Mouse (Mus musculus): ENCODE measurements around the gene Olfr1484. TPM values are rescaled to one million over a fixed set of nuclear protein-coding genes. Genes with fewer than 3 reads are reported as not detected.
"Not testable (repeated sequence)": the region's sequence is repeated elsewhere in the genome, so short reads cannot be mapped to it uniquely, and the experiment has no call there.

Olfr1484 gene
- polyA plus RNA-seq (2015; fragmentation: Nextera tagmentation; extraction: Ambion mirVana): not detected in 2 replicates

DNA sequence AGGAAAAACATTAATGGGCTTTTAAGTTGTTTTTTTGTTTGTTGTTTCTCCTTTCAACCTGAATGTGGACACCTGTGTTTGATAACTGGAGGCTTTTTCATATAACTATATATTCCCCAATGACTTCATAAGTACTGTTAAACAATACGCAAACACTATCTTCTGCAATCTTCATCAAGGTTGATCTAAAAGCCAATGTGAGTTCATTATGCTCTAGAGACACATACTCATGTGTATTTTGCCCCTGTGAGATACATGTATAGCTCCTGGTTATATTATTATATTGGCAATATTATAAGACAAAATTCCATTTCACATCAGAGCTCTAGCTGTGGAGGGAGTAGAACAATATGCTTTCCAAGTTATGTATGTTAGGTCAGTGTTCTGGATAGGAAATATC, at the start of gene Olfr1484:
Gene Olfr1484 (plus strand): TSS at position 301 of the 400 bp plus-strand sequence.
- Histone ChIP-seq H3K4me3 (ENCODE audit: low read depth, low read length) (no peak within 1 kb of the TSS), H3K9ac (ENCODE audit: low read depth, low read length) (no peak within 1 kb of the TSS), H3K4me1 (ENCODE audit: control insufficient read depth, low read depth, low read length) (no peaks in the 10 kb centered on the region), H3K36me3 (ENCODE audit: control insufficient read depth, insufficient read depth) (no peaks in the 10 kb centered on the region), H3K27ac (ENCODE audit: low read length) (no peak within 1 kb of the TSS), H3K9me3 (replicated peaks; ENCODE audit: control insufficient read depth, low read length) (no peaks in the 10 kb centered on the region), H3K4me2 (ENCODE audit: low read depth, low read length) (no peak within 1 kb of the TSS), H3K27me3 (ENCODE audit: control insufficient read depth, insufficient read depth, low read depth, low read length) (no peaks in the 10 kb centered on the region)
- ATAC-seq (ENCODE audit: low read depth): no peak
- WGBS (ENCODE audit: insufficient replicate concordance): 63% methylated on average over 1 of the region's 1 CpGs

DNA sequence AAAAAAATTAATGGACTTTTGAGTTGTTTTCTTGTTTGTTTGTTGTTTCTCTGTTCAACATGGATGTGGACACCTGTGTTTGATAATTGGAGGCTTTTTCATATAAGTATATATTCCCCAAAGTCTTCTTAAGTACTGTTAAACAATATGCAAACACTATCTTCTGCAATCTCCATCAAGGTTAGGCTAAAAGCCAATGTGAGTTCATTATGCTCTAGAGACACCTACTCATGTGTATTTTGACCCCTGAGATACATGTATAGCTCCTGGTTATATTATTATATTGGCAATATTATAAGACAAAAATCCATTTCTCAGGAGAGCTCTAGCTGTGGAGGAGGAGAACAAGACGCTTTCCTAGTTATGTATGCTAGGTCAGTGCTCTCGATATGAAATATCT, 33.8 kb downstream of the Olfr1484 start, which contains the start of gene Olfr1487:
Gene Olfr1487 (plus strand): TSS at position 301 of the 400 bp plus-strand sequence.
- not testable (repeated sequence) for H3K36me3 ChIP-seq (ENCODE audit: control insufficient read depth, insufficient read depth); H3K4me3 ChIP-seq (ENCODE audit: low read depth, low read length); H3K9ac ChIP-seq (ENCODE audit: low read depth, low read length); H3K27ac ChIP-seq (ENCODE audit: low read length); ATAC-seq (ENCODE audit: low read depth); H3K9me3 ChIP-seq (replicated peaks; ENCODE audit: control insufficient read depth, low read length); H3K27me3 ChIP-seq (ENCODE audit: control insufficient read depth, insufficient read depth, low read depth, low read length); H3K4me2 ChIP-seq (ENCODE audit: low read depth, low read length); H3K4me1 ChIP-seq (ENCODE audit: control insufficient read depth, low read depth, low read length)
- WGBS (ENCODE audit: insufficient replicate concordance): 67% methylated on average over 2 of the region's 2 CpGs

DNA sequence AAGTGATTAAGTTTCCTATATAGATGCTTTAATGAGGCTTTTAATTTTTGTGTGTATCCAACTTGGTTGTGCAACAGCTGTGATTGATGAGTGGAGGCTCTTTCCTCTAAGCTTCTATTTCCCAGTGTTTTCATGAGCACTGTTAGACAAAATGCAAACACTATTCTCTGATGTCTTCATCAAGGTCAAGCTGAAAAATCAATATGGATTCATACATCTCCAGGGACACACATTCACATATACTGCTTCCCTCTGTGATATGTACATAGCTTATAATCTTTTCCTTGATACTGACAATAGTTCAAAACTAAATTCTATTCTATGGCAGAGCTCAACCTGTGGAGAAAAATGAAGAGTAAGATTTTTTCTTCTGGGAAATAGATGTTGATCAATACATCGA, 48.0 kb downstream of the Olfr1484 start, which contains the start of gene Olfr1489:
Gene Olfr1489 (plus strand): TSS at position 301 of the 400 bp plus-strand sequence.
- no peak within 1 kb of the TSS for H3K27ac ChIP-seq (ENCODE audit: low read length)
- H3K4me3 ChIP-seq (ENCODE audit: low read depth, low read length): no peak within 1 kb of the TSS
- ATAC-seq (ENCODE audit: low read depth): no peak
- H3K27me3 ChIP-seq (ENCODE audit: control insufficient read depth, insufficient read depth, low read depth, low read length): no peaks in the 10 kb centered on the region
- H3K9ac ChIP-seq (ENCODE audit: low read depth, low read length): no peak within 1 kb of the TSS
- H3K4me2 ChIP-seq (ENCODE audit: low read depth, low read length): no peak within 1 kb of the TSS
- no peaks in the 10 kb centered on the region for H3K36me3 ChIP-seq (ENCODE audit: control insufficient read depth, insufficient read depth)
- H3K4me1 ChIP-seq (ENCODE audit: control insufficient read depth, low read depth, low read length): no peaks in the 10 kb centered on the region
- no peaks in the 10 kb centered on the region for H3K9me3 ChIP-seq (replicated peaks; ENCODE audit: control insufficient read depth, low read length)
- WGBS (ENCODE audit: insufficient replicate concordance): 63% methylated on average over 1 of the region's 1 CpGs

Small RNA genes lying within 50 kb of the gene (microRNA-seq; reads per million reads assigned to microRNA genes)
- gene Gm22323 (not detected), gene Gm23931 (not detected)

Other genes starting within 250 kb of the Olfr1484 start
- not detected in 2 replicates for gene Olfr1466, start 244.6 kb upstream of the Olfr1484 start, polyA plus RNA-seq (2015; fragmentation: Nextera tagmentation; extraction: Ambion mirVana)
- gene Olfr1467, start 221.3 kb upstream of the Olfr1484 start, polyA plus RNA-seq (2015; fragmentation: Nextera tagmentation; extraction: Ambion mirVana): not detected in 2 replicates
- gene Olfr1469, start 175.7 kb upstream of the Olfr1484 start, polyA plus RNA-seq (2015; fragmentation: Nextera tagmentation; extraction: Ambion mirVana): not detected in 2 replicates
- not detected in 2 replicates for gene Olfr1471, start 140.1 kb upstream of the Olfr1484 start, polyA plus RNA-seq (2015; fragmentation: Nextera tagmentation; extraction: Ambion mirVana)
- not detected in 2 replicates for gene Olfr1472, start 127.4 kb upstream of the Olfr1484 start, polyA plus RNA-seq (2015; fragmentation: Nextera tagmentation; extraction: Ambion mirVana)
- gene Olfr1474, start 113.9 kb upstream of the Olfr1484 start, polyA plus RNA-seq (2015; fragmentation: Nextera tagmentation; extraction: Ambion mirVana): not detected in 2 replicates
- not detected in 2 replicates for gene Olfr1475, start 103.3 kb upstream of the Olfr1484 start, polyA plus RNA-seq (2015; fragmentation: Nextera tagmentation; extraction: Ambion mirVana)
- gene Olfr1477, start 83.0 kb upstream of the Olfr1484 start, polyA plus RNA-seq (2015; fragmentation: Nextera tagmentation; extraction: Ambion mirVana): not detected in 2 replicates
- gene Olfr1480, start 55.6 kb upstream of the Olfr1484 start, polyA plus RNA-seq (2015; fragmentation: Nextera tagmentation; extraction: Ambion mirVana): not detected in 2 replicates
- gene Olfr1487, start 33.9 kb downstream of the Olfr1484 start, polyA plus RNA-seq (2015; fragmentation: Nextera tagmentation; extraction: Ambion mirVana): not detected in 2 replicates
- not detected in 2 replicates for gene Olfr1489, start 48.1 kb downstream of the Olfr1484 start, polyA plus RNA-seq (2015; fragmentation: Nextera tagmentation; extraction: Ambion mirVana)
- not detected in 2 replicates for gene Olfr1490, start 67.6 kb downstream of the Olfr1484 start, polyA plus RNA-seq (2015; fragmentation: Nextera tagmentation; extraction: Ambion mirVana)
- gene Olfr1491, start 113.8 kb downstream of the Olfr1484 start, polyA plus RNA-seq (2015; fragmentation: Nextera tagmentation; extraction: Ambion mirVana): not detected in 2 replicates
- gene Olfr1493-ps1, start 139.8 kb downstream of the Olfr1484 start, polyA plus RNA-seq (2015; fragmentation: Nextera tagmentation; extraction: Ambion mirVana): not detected in 2 replicates
- gene Olfr1494, start 156.2 kb downstream of the Olfr1484 start, polyA plus RNA-seq (2015; fragmentation: Nextera tagmentation; extraction: Ambion mirVana): not detected in 2 replicates
- not detected in 2 replicates for gene Olfr1495, start 181.1 kb downstream of the Olfr1484 start, polyA plus RNA-seq (2015; fragmentation: Nextera tagmentation; extraction: Ambion mirVana)
- not detected in 2 replicates for gene Olfr1496, start 194.4 kb downstream of the Olfr1484 start, polyA plus RNA-seq (2015; fragmentation: Nextera tagmentation; extraction: Ambion mirVana)
- gene Olfr1497, start 214.7 kb downstream of the Olfr1484 start, polyA plus RNA-seq (2015; fragmentation: Nextera tagmentation; extraction: Ambion mirVana): not detected in 2 replicates
- gene Olfr1499, start 235.9 kb downstream of the Olfr1484 start, polyA plus RNA-seq (2015; fragmentation: Nextera tagmentation; extraction: Ambion mirVana): not detected in 2 replicates
- gene Olfr1500, start 247.0 kb downstream of the Olfr1484 start, polyA plus RNA-seq (2015; fragmentation: Nextera tagmentation; extraction: Ambion mirVana): not detected in 2 replicates